Mouse (Mus musculus): ENCODE data around the gene Hnrnpa2b1.

Gene Hnrnpa2b1

GRCm38 (mm10) chr6:51470311-51471178 is 851 bp upstream of the Hnrnpa2b1 start, which contains the start of gene Cbx3:
TSS of gene Cbx3 (plus strand) at chr6:51470360.
- under 1% methylated on average over 99 of the region's 99 CpGs for WGBS

- under 1% methylated on average over 63 of the region's 63 CpGs for WGBS
Observed at GRCm38 (mm10) chr6:51468891-51469561, 668 bp downstream of the Hnrnpa2b1 start.

GRCm38 (mm10) chr6:51467649-51468048 is 2.0 kb downstream of the Hnrnpa2b1 start:
- 2% methylated on average over 2 of the region's 2 CpGs for WGBS

GRCm38 (mm10) chr6:51460363-51460762 is 9.3 kb downstream of the Hnrnpa2b1 start:
- 61% methylated on average over 3 of the region's 3 CpGs for WGBS

- WGBS: 67% methylated on average over 4 of the region's 4 CpGs
Observed at GRCm38 (mm10) chr6:51460021-51460360, 9.7 kb downstream of the Hnrnpa2b1 start.

- 42% methylated on average over 5 of the region's 5 CpGs for WGBS
Observed at GRCm38 (mm10) chr6:51459313-51460020, 10.2 kb downstream of the Hnrnpa2b1 start.

- WGBS: 51% methylated on average over 2 of the region's 2 CpGs
Observed at GRCm38 (mm10) chr6:51458925-51459312, 10.8 kb downstream of the Hnrnpa2b1 start.

- WGBS: 75% methylated on average over 8 of the region's 8 CpGs
Observed at GRCm38 (mm10) chr6:51457770-51458387, 11.8 kb downstream of the Hnrnpa2b1 start.

GRCm38 (mm10) chr6:51457283-51457682 is 12.4 kb downstream of the Hnrnpa2b1 start:
- WGBS: 59% methylated on average over 3 of the region's 3 CpGs

GRCm38 (mm10) chr6:51456198-51456597 is 13.5 kb downstream of the Hnrnpa2b1 start:
- WGBS: 32% methylated on average over 1 of the region's 1 CpGs

- 47% methylated on average over 3 of the region's 3 CpGs for WGBS
Observed at GRCm38 (mm10) chr6:51454949-51455348, 14.7 kb downstream of the Hnrnpa2b1 start.

- WGBS: 64% methylated on average over 7 of the region's 7 CpGs
Observed at GRCm38 (mm10) chr6:51452927-51453503, 16.7 kb downstream of the Hnrnpa2b1 start.

- WGBS: 80% methylated on average over 9 of the region's 9 CpGs
Observed at GRCm38 (mm10) chr6:51442191-51442835, 27.4 kb downstream of the Hnrnpa2b1 start.

- 48% methylated on average over 9 of the region's 9 CpGs for WGBS
Observed at GRCm38 (mm10) chr6:51438826-51439330, 30.8 kb downstream of the Hnrnpa2b1 start.

- 63% methylated on average over 4 of the region's 4 CpGs for whole genome bisulfite sequencing
Observed at GRCm38 (mm10) chr6:51437665-51438064, 32.0 kb downstream of the Hnrnpa2b1 start.

GRCm38 (mm10) chr6:51434270-51434669 is 35.4 kb downstream of the Hnrnpa2b1 start:
- WGBS: 53% methylated on average over 7 of the region's 7 CpGs

- under 1% methylated on average over 74 of the region's 74 CpGs for WGBS
Observed at GRCm38 (mm10) chr6:51432535-51433397, 36.9 kb downstream of the Hnrnpa2b1 start, which contains the start of gene Nfe2l3. TSS of gene Nfe2l3 (plus strand) at chr6:51432670.

GRCm38 (mm10) chr6:51424537-51424936 is 45.2 kb downstream of the Hnrnpa2b1 start:
- 92% methylated on average over 2 of the region's 2 CpGs for WGBS

- 68% methylated on average over 11 of the region's 11 CpGs for WGBS
Observed at GRCm38 (mm10) chr6:51423466-51424122, 46.1 kb downstream of the Hnrnpa2b1 start.

Data from cerebral cortex, adult 2 months (tissue).